Mouse (Mus musculus) testis, postnatal 14 days (tissue): ENCODE measurements around the gene Babam2.

ENCODE experiments used
- DNase-seq: peaks from one replicate; pipeline ENCODE4 v3.0.0; 2021; ENCODE audit warnings: low spot score

Babam2 gene

GRCm38 (mm10) chr5:32133549-32134004 is 436.1 kb downstream of the Babam2 start:
- DNase-seq = peak; percentile 82

GRCm38 (mm10) chr5:32134051-32134732 is 436.7 kb downstream of the Babam2 start:
- DNase-seq = no peak
